Mouse (Mus musculus): Measurements from ENCODE around the gene Tom1. TPM values are rescaled to one million over a fixed set of nuclear protein-coding genes. Genes with fewer than 3 reads are reported as not detected.
A peak's percentile ranks its signal among the peaks of the same experiment; 100 is the strongest.

Tom1 gene
- polyA plus RNA-seq, 2 experiments, result 35.1 to 35.7 TPM

DNA sequence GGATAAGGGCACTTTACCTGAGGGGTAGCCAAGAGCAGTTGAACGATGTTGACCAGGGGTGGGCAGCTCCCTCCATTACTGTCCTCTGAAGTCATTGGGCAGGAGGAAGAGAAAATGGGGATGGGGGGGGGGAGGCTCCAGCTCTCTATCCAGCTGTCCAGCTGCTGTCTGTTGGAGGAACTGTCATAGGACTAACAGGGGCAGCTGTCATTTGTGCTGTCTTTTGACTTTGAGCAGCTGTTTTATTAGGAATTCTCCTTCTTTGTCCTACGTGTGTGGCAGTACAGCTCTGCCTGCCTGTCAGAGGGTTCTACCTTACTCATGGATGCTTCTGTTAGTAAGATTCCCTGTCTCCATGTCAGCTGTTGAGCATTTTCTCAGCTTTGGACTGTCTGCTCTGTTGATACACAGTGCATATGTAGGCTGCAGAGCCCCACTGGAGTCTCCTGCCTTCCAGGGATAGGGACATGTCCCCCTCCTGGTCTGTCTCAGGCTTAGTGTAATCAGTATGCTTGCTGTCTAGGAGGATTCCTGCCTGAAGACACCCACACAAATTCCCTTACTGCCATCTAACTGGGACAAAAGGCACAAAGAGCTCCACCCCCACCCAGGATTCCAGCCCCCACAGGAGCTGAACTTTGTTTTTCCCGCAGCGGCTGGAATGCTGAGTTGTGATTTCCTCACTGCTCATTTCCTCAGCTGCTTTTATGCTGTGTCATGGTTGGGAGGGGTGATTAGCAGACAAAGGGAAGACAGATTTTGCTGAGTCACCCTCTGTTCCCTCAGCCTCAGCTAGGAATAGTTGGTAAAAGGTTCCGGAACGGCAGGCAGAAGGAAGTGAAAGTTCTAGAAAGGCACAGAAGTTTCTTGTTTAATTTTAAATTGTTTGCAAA, 55.7 kb downstream of the Tom1 start:
- TF ChIP-seq POLR2A (IDR thresholded peaks at IDR 0.05; ENCODE audit: borderline replicate concordance, extremely low read depth, insufficient read depth, insufficient read length), result no peak
- Histone ChIP-seq H3K4me1 (ENCODE audit: control insufficient read depth, insufficient read depth, low read length) (peaks cover 3% of the 10 kb centered on the region; the same call in 1 of the 2 replicates), H3K4me2 (replicated peaks; ENCODE audit: low read depth, low read length, severe bottlenecking) (peak overlapping the region; percentile 20; the same call in 1 of the 2 replicates), H3K9ac (ENCODE audit: low read depth, low read length, severe bottlenecking) (peak overlapping the region; percentile 38; the same call in 1 of the 2 replicates), H3K4me3 (replicated peaks; ENCODE audit: low read length) (no peak overlapping the region; the same call in 1 of the 2 replicates), H3K27ac (replicated peaks; ENCODE audit: low read depth, low read length) (peak overlapping the region; percentile 15; the same call in 1 of the 2 replicates), H3K36me3 (ENCODE audit: control insufficient read depth, insufficient read depth, low read length) (no peaks in the 10 kb centered on the region), H3K9me3 (ENCODE audit: control insufficient read depth, low read length) (no peaks in the 10 kb centered on the region), H3K27me3 (ENCODE audit: control insufficient read depth, insufficient read depth, low read length) (no peaks in the 10 kb centered on the region)
- WGBS, result 17% methylated on average over 6 of the region's 6 CpGs
- DNase-seq (ENCODE audit: low spot score) (peak; percentile 91), ATAC-seq (ENCODE audit: low FRiP score, low read depth) (peak; percentile 67)

DNA sequence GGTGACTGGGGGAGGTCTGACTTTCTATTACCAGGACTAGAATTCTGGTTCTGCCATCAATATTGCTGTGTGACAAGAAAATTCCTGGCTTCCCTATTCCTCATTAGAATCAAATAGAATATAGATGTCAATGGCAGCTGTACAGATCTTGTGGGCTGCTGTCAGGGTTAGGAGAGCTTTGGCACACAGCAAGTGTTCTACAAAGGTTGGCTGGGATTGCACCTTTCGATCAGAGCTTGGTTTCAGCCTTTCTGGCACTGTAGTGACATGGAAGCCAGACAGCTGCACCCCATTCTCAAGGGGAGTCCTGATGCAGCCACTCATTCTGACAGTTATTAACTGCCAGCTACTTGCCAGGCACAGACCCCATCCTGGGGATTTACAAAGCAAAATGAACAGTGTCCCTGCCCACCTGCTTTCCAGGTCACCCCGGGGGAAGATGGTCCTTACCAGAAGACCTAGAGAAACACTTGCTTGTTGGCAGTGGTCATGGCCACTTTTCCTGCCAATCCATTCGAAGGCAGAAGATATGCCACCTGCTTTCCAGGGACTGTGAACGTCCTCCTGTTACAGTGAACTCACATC, 57.4 kb downstream of the Tom1 start:
- DNase-seq (ENCODE audit: low spot score), result no peak
- ATAC-seq (ENCODE audit: low FRiP score, low read depth), result no peak
- 86% methylated on average over 4 of the region's 4 CpGs for WGBS
- Histone ChIP-seq H3K27ac (replicated peaks; ENCODE audit: low read depth, low read length) (no peak overlapping the region), H3K9ac (ENCODE audit: low read depth, low read length, severe bottlenecking) (no peak overlapping the region), H3K27me3 (ENCODE audit: control insufficient read depth, insufficient read depth, low read length) (no peaks in the 10 kb centered on the region), H3K4me2 (replicated peaks; ENCODE audit: low read depth, low read length, severe bottlenecking) (no peak overlapping the region), H3K4me1 (ENCODE audit: control insufficient read depth, insufficient read depth, low read length) (peaks cover 3% of the 10 kb centered on the region; the same call in 1 of the 2 replicates), H3K4me3 (replicated peaks; ENCODE audit: low read length) (no peak overlapping the region), H3K36me3 (ENCODE audit: control insufficient read depth, insufficient read depth, low read length) (no peaks in the 10 kb centered on the region), H3K9me3 (ENCODE audit: control insufficient read depth, low read length) (no peaks in the 10 kb centered on the region)
- no peak for TF ChIP-seq POLR2A (IDR thresholded peaks at IDR 0.05; ENCODE audit: borderline replicate concordance, extremely low read depth, insufficient read depth, insufficient read length)

DNA sequence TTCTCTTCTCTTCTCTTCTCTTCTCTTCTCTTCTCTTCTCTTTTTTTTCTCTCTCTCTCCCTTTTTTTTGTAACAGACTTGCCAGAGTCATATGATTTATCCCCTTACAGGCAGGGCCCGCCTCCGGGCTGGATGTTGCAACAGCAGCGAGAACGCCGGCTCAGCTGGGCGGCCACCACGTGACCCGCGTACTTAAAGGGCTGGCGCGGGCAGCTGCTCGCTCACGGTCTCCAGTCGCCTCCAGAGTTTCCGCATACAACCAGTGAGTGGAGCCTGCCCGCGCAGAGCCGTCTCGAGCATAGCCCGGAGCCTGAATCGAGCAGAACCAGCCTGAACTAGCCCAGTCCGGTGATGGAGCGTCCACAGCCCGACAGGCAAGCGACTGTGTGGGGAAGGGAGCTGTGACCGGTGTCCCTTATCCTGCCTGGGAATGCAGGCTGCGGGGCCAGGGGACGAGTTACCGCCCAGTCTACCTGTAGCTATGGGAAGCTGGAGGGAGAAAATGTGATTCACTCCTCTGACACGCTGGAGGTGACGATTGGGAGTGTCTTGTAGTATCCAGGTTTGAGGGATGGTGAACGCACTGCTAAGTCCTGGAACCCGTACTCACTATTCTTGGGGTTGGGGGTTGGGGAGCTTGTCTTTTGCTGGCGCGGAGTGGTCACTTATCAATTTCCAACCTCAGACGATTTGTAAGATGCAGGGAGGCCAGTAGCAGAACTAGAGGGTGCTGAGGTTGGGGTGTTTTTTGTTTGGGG, 60.1 kb downstream of the Tom1 start, which contains the start of gene Hmox1:
Gene Hmox1 (plus strand): TSS at position 223 of the 758 bp plus-strand sequence.
- Histone ChIP-seq H3K27ac (replicated peaks; ENCODE audit: low read depth, low read length) (no peak within 1 kb of the TSS; the same call in 1 of the 2 replicates), H3K9me3 (ENCODE audit: control insufficient read depth, low read length) (no peaks in the 10 kb centered on the region), H3K36me3 (ENCODE audit: control insufficient read depth, insufficient read depth, low read length) (peaks cover 10% of the 10 kb centered on the region; the same call in 1 of the 2 replicates), H3K27me3 (ENCODE audit: control insufficient read depth, insufficient read depth, low read length) (no peaks in the 10 kb centered on the region), H3K4me3 (replicated peaks; ENCODE audit: low read length) (peak within 1 kb of the TSS; percentile 59), H3K4me1 (ENCODE audit: control insufficient read depth, insufficient read depth, low read length) (peaks cover 3% of the 10 kb centered on the region; the same call in 1 of the 2 replicates), H3K9ac (ENCODE audit: low read depth, low read length, severe bottlenecking) (peak within 1 kb of the TSS; percentile 67), H3K4me2 (replicated peaks; ENCODE audit: low read depth, low read length, severe bottlenecking) (peak within 1 kb of the TSS; percentile 68)
- ATAC-seq (ENCODE audit: low FRiP score, low read depth) (peak; percentile 90), DNase-seq (ENCODE audit: low spot score) (peak; percentile 92)
- peak; percentile 82; the same call in 1 of the 2 replicates for TF ChIP-seq POLR2A (IDR thresholded peaks at IDR 0.05; ENCODE audit: borderline replicate concordance, extremely low read depth, insufficient read depth, insufficient read length)
- WGBS, result 2% methylated on average over 36 of the region's 36 CpGs

DNA sequence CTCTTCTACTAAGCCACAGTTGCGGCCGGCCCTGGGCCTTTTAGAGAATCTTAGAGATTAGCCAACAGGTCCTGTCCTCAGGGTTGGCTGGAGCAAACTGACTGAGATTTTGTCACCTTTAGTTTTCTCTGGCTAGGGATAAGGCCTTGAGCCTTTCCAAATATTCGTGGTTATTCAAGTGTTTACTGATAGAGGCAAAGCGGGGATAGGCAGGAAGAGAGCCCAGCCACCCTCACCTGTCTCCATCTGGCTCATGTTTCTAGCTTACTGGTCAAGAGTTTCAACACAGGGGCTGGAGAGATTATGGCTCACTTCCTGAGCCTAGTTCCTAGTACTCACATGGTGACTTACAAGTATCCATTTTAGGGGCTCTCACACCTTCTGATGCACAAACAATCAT, 69.5 kb downstream of the Tom1 start:
- DNase-seq (ENCODE audit: low spot score) (no peak), ATAC-seq (ENCODE audit: low FRiP score, low read depth) (no peak)
- Histone ChIP-seq H3K9ac (ENCODE audit: low read depth, low read length, severe bottlenecking) (no peak overlapping the region), H3K27ac (replicated peaks; ENCODE audit: low read depth, low read length) (no peak overlapping the region), H3K36me3 (ENCODE audit: control insufficient read depth, insufficient read depth, low read length) (peaks cover 7% of the 10 kb centered on the region), H3K27me3 (ENCODE audit: control insufficient read depth, insufficient read depth, low read length) (no peaks in the 10 kb centered on the region), H3K4me1 (ENCODE audit: control insufficient read depth, insufficient read depth, low read length) (no peaks in the 10 kb centered on the region), H3K9me3 (ENCODE audit: control insufficient read depth, low read length) (no peaks in the 10 kb centered on the region), H3K4me3 (replicated peaks; ENCODE audit: low read length) (no peak overlapping the region), H3K4me2 (replicated peaks; ENCODE audit: low read depth, low read length, severe bottlenecking) (no peak overlapping the region)
- no peak for TF ChIP-seq POLR2A (IDR thresholded peaks at IDR 0.05; ENCODE audit: borderline replicate concordance, extremely low read depth, insufficient read depth, insufficient read length)
- 83% methylated on average over 4 of the region's 4 CpGs for WGBS
